Mouse (Mus musculus) heart, embryonic 14.5 days (tissue): Measurements from ENCODE around the gene Vmn2r8. TPM values are rescaled to one million over a fixed set of nuclear protein-coding genes. Genes with fewer than 3 reads are reported as not detected.
"Not testable (repeated sequence)": the region's sequence is repeated elsewhere in the genome, so short reads cannot be mapped to it uniquely, and the experiment has no call there.

Source experiments
- ATAC-seq: fragments of 200-750 bp; cut with Nextera tagmentation; 2 replicates; pipeline ENCODE4 v1.8.0; 2017; ENCODE audit warnings: low read depth, moderate TSS enrichment; ENCODE audit not compliant: insufficient number of reproducible peaks, insufficient read depth, low FRiP score
- H3K27ac ChIP-seq, 2 experiments: fragments of 200-500 bp in 1 of 2; fragments of 300-500 bp in 1 of 2; sonication (generic) in 1 of 2; replicated peaks in 1 of 2; 2 replicates each; pipeline ENCODE4 v1.5.1; 2012 to 2014; ENCODE audit warnings: low read depth in 2 of 2, low read length in 2 of 2, control low read depth in 1 of 2, mild to moderate bottlenecking in 1 of 2, mixed read lengths in 1 of 2; ENCODE audit not compliant: control insufficient read depth in 1 of 2, insufficient read depth in 1 of 2
- H3K27me3 ChIP-seq: fragments of 300-500 bp; sonication (generic); 2 replicates; pipeline ENCODE4 v1.6.1; 2014; ENCODE audit warnings: mild to moderate bottlenecking, low read length, control low read depth; ENCODE audit not compliant: control insufficient read depth, insufficient read depth
- H3K36me3 ChIP-seq: fragments of 300-500 bp; sonication (generic); 2 replicates; pipeline ENCODE4 v1.6.1; 2014; ENCODE audit warnings: mild to moderate bottlenecking, control low read depth, low read length, mixed read lengths; ENCODE audit not compliant: control insufficient read depth, insufficient read depth
- H3K4me1 ChIP-seq, 2 experiments: fragments of 200-500 bp in 1 of 2; fragments of 300-500 bp in 1 of 2; sonication (generic) in 1 of 2; 2 replicates each; pipeline ENCODE4 v1.6.1; 2012 to 2014; ENCODE audit warnings: low read length in 2 of 2, control low read depth in 1 of 2, mixed read lengths in 1 of 2; ENCODE audit not compliant: control insufficient read depth in 2 of 2, insufficient read depth in 2 of 2
- H3K4me2 ChIP-seq: fragments of 300-500 bp; sonication (generic); 2 replicates; pipeline ENCODE4 v1.6.1; 2014; ENCODE audit warnings: mild to moderate bottlenecking, low read length
- H3K4me3 ChIP-seq, 2 experiments: fragments of 200-500 bp in 1 of 2; fragments of 300-500 bp in 1 of 2; sonication (generic) in 1 of 2; 2 replicates each; pipeline ENCODE4 v1.5.1; 2012 to 2014; ENCODE audit warnings: low read length in 2 of 2, mild to moderate bottlenecking in 2 of 2, control low read depth in 1 of 2, low read depth in 1 of 2, moderate library complexity in 1 of 2; ENCODE audit not compliant: control insufficient read depth in 1 of 2, insufficient read depth in 1 of 2
- H3K9ac ChIP-seq: fragments of 300-500 bp; sonication (generic); 2 replicates; pipeline ENCODE4 v1.6.1; 2014; ENCODE audit warnings: mild to moderate bottlenecking, low read length
- H3K9me3 ChIP-seq: fragments of 300-500 bp; sonication (generic); 2 replicates; pipeline ENCODE4 v1.6.1; 2016; ENCODE audit warnings: low read length, control low read depth; ENCODE audit not compliant: control insufficient read depth
- WGBS: fragments of 180-500 bp; shearing (Covaris S2); extraction: QIAGEN DNeasy Blood & Tissue Kit; methylation state at CpG from one replicate; pipeline ENCODE4 v1.1.7; 2014; 5-methylcytosine and 5-hydroxymethylcytosine counted together
- polyA plus RNA-seq: library from polyadenylated mRNA; unstranded; fragments of >200 nt; fragmentation: Nextera tagmentation; extraction: Ambion mirVana; gene quantifications from 2 replicates; pipeline ENCODE4 v1.2.1, GENCODE M21; 2014

The Vmn2r8 gene
- not detected in 2 replicates for polyA plus RNA-seq

DNA sequence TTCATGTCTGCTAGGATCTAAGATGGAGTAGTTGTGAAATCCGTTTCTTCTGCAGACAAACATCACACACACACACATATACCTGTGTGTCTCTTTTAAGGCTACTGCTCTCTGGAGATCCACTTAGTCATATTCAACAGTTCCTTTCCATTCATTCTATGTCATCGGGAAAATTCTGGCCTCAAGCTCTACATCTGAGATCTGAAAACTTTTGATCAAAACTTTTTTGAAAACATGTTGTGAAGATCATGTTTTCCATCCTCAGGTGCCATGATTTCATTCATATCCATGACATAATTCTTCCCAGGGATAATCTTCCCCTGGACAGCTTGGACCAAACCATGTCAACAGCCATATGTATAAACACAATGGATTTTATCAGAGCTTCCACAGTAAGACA is at the start of gene Vmn2r8:
Gene Vmn2r8 (minus strand): TSS at position 101 of the 400 bp plus-strand sequence.
- H3K36me3 ChIP-seq, H3K9me3 ChIP-seq, H3K27me3 ChIP-seq, ATAC-seq, H3K27ac ChIP-seq, H3K4me1 ChIP-seq, H3K4me3 ChIP-seq, H3K4me2 ChIP-seq, H3K9ac ChIP-seq: not testable (repeated sequence)
- WGBS: 66% methylated on average over 2 of the region's 2 CpGs

DNA sequence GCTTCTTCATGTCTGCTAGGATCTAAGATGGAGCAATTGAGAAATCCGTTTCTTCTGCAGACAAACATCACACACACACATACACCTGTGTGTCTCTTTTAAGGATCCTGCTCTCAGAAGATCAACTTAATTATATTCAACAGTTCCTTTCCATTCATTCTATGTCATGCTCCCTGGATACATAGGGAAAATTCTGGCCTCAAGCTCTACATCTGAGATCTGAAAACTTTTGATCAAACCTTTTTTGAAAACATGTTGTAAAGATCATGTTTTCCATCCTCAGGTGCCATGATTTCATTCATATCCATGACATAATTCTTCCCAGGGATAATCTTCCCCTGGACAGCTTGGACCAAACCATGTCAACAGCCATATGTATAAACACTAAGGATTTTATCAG is 43.9 kb upstream of the Vmn2r8 start, which contains the start of gene Vmn2r9:
Gene Vmn2r9 (minus strand): TSS at position 101 of the 400 bp plus-strand sequence.
- H3K4me2 ChIP-seq, ATAC-seq, H3K36me3 ChIP-seq, H3K4me3 ChIP-seq, H3K4me1 ChIP-seq, H3K27me3 ChIP-seq, H3K9me3 ChIP-seq, H3K27ac ChIP-seq, H3K9ac ChIP-seq: not testable (repeated sequence)
- WGBS: 36% methylated on average over 1 of the region's 1 CpGs

DNA sequence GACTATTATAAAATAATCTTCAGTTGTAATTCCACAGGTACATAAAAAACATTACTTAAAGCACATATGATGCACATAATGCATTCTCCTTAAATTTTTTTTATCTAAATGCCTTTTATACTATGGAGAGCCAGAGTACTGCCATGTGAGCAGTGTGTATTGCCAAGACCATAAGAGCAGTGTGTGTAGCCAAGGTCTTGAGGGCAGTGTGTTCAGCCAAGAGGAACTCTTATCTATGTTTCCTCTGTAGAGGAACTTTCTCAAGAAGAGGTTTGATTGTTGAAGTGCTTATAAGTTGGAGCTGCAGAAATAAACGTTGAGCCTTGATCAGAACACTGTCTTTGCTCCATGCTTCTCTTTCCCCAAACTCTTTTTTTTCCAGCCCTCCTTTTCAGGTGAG is 40.8 kb upstream of the Vmn2r8 start:
- Histone ChIP-seq H3K4me2 (no peak overlapping the region), H3K4me3 (no peak overlapping the region), H3K27ac (no peak overlapping the region), H3K4me1 (no peaks in the 10 kb centered on the region), H3K9me3 (no peaks in the 10 kb centered on the region), H3K36me3 (no peaks in the 10 kb centered on the region), H3K27me3 (no peaks in the 10 kb centered on the region), H3K9ac (no peak overlapping the region)
- WGBS: 33% methylated on average over 1 of the region's 1 CpGs
- no peak for ATAC-seq

DNA sequence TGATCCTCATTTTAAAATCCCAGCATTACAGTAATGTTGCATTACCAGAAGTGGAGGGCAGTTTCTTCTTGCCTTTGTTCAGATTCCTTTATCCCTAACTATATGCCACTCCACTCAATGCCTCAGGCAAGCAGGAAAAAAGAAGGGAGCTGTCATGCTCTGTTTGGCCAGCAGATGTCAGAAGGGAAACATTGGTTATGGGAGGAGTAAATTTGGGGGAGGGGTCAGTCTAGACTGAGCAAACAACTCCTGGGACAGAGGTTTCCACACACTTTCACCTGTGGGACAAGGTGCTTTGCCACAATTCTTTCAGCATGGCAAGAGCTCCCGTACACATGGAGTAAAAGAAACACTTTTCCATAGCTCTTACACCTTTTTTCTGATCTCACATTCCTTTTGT is 27.5 kb upstream of the Vmn2r8 start:
- Histone ChIP-seq H3K27me3 (no peaks in the 10 kb centered on the region), H3K4me3 (no peak overlapping the region), H3K4me1 (no peaks in the 10 kb centered on the region), H3K4me2 (no peak overlapping the region), H3K9ac (no peak overlapping the region), H3K9me3 (no peaks in the 10 kb centered on the region), H3K36me3 (no peaks in the 10 kb centered on the region), H3K27ac (no peak overlapping the region)
- 52% methylated on average over 1 of the region's 1 CpGs for WGBS
- no peak for ATAC-seq

DNA sequence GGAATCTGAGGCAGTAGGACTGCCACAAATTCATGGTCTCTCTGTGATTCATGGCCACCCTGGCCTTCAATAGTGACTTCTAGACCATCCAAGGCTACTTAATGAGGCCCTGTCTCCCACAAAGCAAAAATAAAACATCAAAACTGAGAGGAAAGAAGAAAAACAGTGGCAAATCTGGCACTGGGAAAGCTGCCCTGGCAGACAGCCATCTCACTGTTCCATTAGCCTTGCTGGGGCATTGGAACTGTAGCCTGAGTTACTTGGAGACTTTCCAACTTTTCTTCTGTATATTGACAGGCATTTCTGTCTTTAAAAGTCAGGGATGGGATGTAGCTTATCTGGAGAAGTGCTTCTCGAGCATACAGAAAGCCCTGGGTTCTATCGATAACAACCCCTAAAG is 14.6 kb upstream of the Vmn2r8 start:
- Histone ChIP-seq H3K4me3 (no peak overlapping the region), H3K9ac (no peak overlapping the region), H3K9me3 (no peaks in the 10 kb centered on the region), H3K36me3 (no peaks in the 10 kb centered on the region), H3K27me3 (no peaks in the 10 kb centered on the region), H3K27ac (no peak overlapping the region), H3K4me1 (no peaks in the 10 kb centered on the region), H3K4me2 (no peak overlapping the region)
- ATAC-seq: no peak
- WGBS: 49% methylated on average over 2 of the region's 2 CpGs

DNA sequence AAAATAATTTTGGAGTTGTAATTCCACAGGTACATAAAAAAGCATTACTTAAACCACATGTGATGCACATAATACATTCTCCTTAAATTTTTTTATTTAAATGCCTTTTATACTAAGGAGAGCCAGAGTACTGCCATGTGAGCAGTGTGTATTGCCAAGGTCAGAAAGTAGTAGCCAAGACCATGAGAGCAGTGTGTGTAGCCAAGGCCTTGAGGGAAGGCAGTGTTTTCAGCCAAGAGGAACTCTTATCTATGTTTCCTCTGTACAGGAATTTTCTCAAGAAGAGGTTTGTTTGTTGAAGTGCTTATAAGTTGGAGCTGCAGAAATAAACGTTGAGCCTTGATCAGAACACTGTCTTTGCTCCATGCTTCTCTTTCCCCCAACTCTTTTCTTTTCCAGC is 5.0 kb downstream of the Vmn2r8 start:
- Histone ChIP-seq H3K9ac (no peak overlapping the region), H3K4me2 (no peak overlapping the region), H3K27ac (no peak overlapping the region), H3K36me3 (no peaks in the 10 kb centered on the region), H3K4me1 (no peaks in the 10 kb centered on the region), H3K4me3 (no peak overlapping the region), H3K9me3 (no peaks in the 10 kb centered on the region), H3K27me3 (no peaks in the 10 kb centered on the region)
- WGBS: 26% methylated on average over 1 of the region's 1 CpGs
- no peak for ATAC-seq

DNA sequence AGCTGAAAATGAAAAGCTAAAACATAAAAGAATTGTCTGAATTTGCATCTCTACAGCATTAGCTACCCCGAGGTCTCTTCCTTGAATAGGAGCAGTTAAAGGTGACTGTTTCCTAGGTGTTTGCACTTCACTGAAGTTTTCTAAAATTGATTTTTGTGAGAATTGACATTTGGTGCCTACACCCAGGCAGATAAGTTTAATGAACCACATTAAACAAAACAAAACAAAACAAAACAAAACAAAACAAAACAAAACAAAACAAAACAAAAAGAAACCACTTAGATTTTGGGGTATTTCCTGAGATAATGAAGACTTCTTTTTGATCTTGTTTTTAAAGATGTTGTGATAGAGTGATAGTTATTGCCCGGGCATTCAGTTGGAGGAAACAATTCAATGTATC is 13.4 kb downstream of the Vmn2r8 start, which contains the start of gene Tmed11:
Gene Tmed11 (minus strand): TSS at position 101 of the 400 bp plus-strand sequence.
- 61% methylated on average over 2 of the region's 2 CpGs for WGBS
- not testable (repeated sequence) for H3K9me3 ChIP-seq, H3K4me2 ChIP-seq, H3K4me3 ChIP-seq, H3K27ac ChIP-seq, H3K27me3 ChIP-seq, H3K36me3 ChIP-seq, H3K9ac ChIP-seq, ATAC-seq, H3K4me1 ChIP-seq

DNA sequence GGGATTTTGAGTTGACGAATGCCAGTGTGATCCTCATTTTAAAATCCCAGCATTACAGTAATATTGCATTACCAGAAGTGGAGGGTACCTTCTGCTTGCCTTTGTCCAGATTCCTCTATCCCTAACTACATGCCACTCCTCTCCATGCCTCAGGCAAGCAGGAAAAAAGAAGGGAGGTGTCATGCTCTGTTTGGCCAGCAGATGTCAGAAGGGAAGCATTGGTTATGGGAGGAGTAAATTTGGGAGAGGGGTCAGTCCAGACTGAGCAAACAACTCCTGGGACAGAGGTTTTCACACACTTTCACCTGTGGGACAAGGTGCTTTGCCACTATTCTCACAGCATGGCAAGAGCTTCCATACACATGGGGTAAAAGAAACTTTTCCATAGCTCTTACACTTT is 18.3 kb downstream of the Vmn2r8 start:
- not testable (repeated sequence) for H3K4me2 ChIP-seq, H3K4me3 ChIP-seq, ATAC-seq, H3K36me3 ChIP-seq, H3K4me1 ChIP-seq, H3K27ac ChIP-seq, H3K27me3 ChIP-seq, H3K9me3 ChIP-seq, H3K9ac ChIP-seq
- 32% methylated on average over 1 of the region's 1 CpGs for WGBS
